In the genomic region with DNA sequence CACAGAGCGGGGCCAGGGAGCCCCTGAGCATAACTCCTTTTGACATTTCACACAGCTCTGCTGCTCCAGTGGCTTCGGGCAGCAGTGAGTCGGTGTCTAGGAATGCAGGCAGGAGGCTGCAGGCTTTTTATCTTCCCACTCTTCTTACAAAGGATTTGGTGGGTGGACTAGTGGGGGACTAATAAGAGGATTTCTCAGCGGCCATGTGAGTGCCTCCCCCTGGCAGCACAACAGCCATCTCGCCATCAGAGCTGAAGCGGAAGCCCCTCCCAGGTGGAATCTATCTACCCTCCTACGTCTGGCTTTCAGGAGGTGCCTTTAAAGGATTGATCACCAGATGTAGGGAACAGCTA, we compare ENCODE assay signal across 8 mouse cellular contexts. TPM values are rescaled to one million over a fixed set of nuclear protein-coding genes. Genes with fewer than 3 reads are reported as not detected.
DNase-seq lines count a peak whose midpoint lies in the region; ATAC-seq lines count a peak whose summit lies in the region.

No protein-coding gene starts in this region.

- no peak for DNase-seq in kidney, adult 18-20 months
- DNase-seq in embryo, embryonic 11 days, result peak; percentile 71
- DNase-seq in urinary bladder, adult 2 months (ENCODE audit: low spot score), result no peak
- no peak for DNase-seq in kidney, postnatal 36 days
- no peak for DNase-seq in left cerebral cortex, adult 18-20 months (ENCODE audit: low spot score in 2 of 2)

- H3K4me1 ChIP-seq in kidney, embryonic 14.5 days (ENCODE audit: control insufficient read depth, insufficient read depth, low read length), result peaks cover 21% of the 10 kb centered on the region
- H3K4me1 ChIP-seq in hindbrain, embryonic 13.5 days (replicated peaks), result peaks cover 47% of the 10 kb centered on the region
- peaks cover 25% of the 10 kb centered on the region for H3K4me1 ChIP-seq in neural tube, embryonic 14.5 days (ENCODE audit: control insufficient read depth, insufficient read depth, low read length)

- peak; percentile 12; the same call in 1 of the 2 replicates for ATAC-seq in kidney, embryonic 14.5 days (ENCODE audit: low FRiP score, low TSS enrichment)
- no peak for ATAC-seq in hindbrain, embryonic 13.5 days (ENCODE audit: low FRiP score)
- peak; percentile 22; the same call in 1 of the 2 replicates for ATAC-seq in neural tube, embryonic 14.5 days (ENCODE audit: low read depth)

- no peaks in the 10 kb centered on the region for H3K9me3 ChIP-seq in kidney, embryonic 14.5 days (ENCODE audit: control insufficient read depth, low read length)
- no peaks in the 10 kb centered on the region for H3K9me3 ChIP-seq in hindbrain, embryonic 13.5 days
- no peaks in the 10 kb centered on the region for H3K9me3 ChIP-seq in neural tube, embryonic 14.5 days (ENCODE audit: control insufficient read depth, low read length)

- H3K27me3 ChIP-seq in kidney, embryonic 14.5 days (ENCODE audit: control insufficient read depth, insufficient read depth, low read length), result no peaks in the 10 kb centered on the region
- H3K27me3 ChIP-seq in hindbrain, embryonic 13.5 days, result no peaks in the 10 kb centered on the region
- no peaks in the 10 kb centered on the region for H3K27me3 ChIP-seq in neural tube, embryonic 14.5 days (ENCODE audit: control insufficient read depth, insufficient read depth, low read length)

- H3K4me2 ChIP-seq in kidney, embryonic 14.5 days (replicated peaks; ENCODE audit: low read depth, low read length), result peak overlapping the region; percentile 15; the same call in 1 of the 2 replicates
- H3K4me2 ChIP-seq in hindbrain, embryonic 13.5 days, result peak overlapping the region; percentile 25; the same call in 1 of the 2 replicates
- peak overlapping the region; percentile 11; the same call in 1 of the 2 replicates for H3K4me2 ChIP-seq in neural tube, embryonic 14.5 days (ENCODE audit: low read depth, low read length)

- H3K27ac ChIP-seq in kidney, embryonic 14.5 days (ENCODE audit: low read depth, low read length), result peak overlapping the region; percentile 68; the same call in 1 of the 2 replicates
- peak overlapping the region; percentile 80 for H3K27ac ChIP-seq in hindbrain, embryonic 13.5 days
- H3K27ac ChIP-seq in neural tube, embryonic 14.5 days (ENCODE audit: low read depth, low read length), result peak overlapping the region; percentile 73

- WGBS in kidney, embryonic 14.5 days, result 10% methylated on average over 7 of the region's 7 CpGs
- 24% methylated on average over 7 of the region's 7 CpGs for WGBS in hindbrain, embryonic 13.5 days
- WGBS in neural tube, embryonic 14.5 days, result 14% methylated on average over 7 of the region's 7 CpGs

- no peak overlapping the region for H3K4me3 ChIP-seq in kidney, embryonic 14.5 days (ENCODE audit: low read length)
- H3K4me3 ChIP-seq in hindbrain, embryonic 13.5 days, result no peak overlapping the region
- no peak overlapping the region for H3K4me3 ChIP-seq in neural tube, embryonic 14.5 days (ENCODE audit: low read depth, low read length)

- H3K36me3 ChIP-seq in kidney, embryonic 14.5 days (ENCODE audit: control insufficient read depth, insufficient read depth, low read length), result no peaks in the 10 kb centered on the region
- no peaks in the 10 kb centered on the region for H3K36me3 ChIP-seq in hindbrain, embryonic 13.5 days
- H3K36me3 ChIP-seq in neural tube, embryonic 14.5 days (ENCODE audit: control insufficient read depth, insufficient read depth, low read length), result no peaks in the 10 kb centered on the region

- peak overlapping the region; percentile 18; the same call in 1 of the 2 replicates for H3K9ac ChIP-seq in kidney, embryonic 14.5 days (ENCODE audit: low read depth, low read length)
- peak overlapping the region; percentile 46 for H3K9ac ChIP-seq in hindbrain, embryonic 13.5 days
- H3K9ac ChIP-seq in neural tube, embryonic 14.5 days (replicated peaks; ENCODE audit: low read depth, low read length), result 0 out of 2 replicates have a peak overlapping the region, but pooled peaks have one; percentile 7

RNA-seq across cellular contexts. Expression of a gene that starts 34.7 kb away (rescaled TPM):
- polyA plus RNA-seq in kidney, embryonic 14.5 days (2014; fragmentation: Nextera tagmentation; extraction: Ambion mirVana), result 32.6 and 41.7 TPM in 2 replicates
- polyA plus RNA-seq in hindbrain, embryonic 13.5 days (2015; fragmentation: Nextera tagmentation; extraction: Ambion mirVana), result 138 and 150 TPM in 2 replicates
- polyA plus RNA-seq in neural tube, embryonic 14.5 days (2014; fragmentation: Nextera tagmentation; extraction: Ambion mirVana), result 161 and 166 TPM in 2 replicates
- 78.9 and 96.8 TPM in 2 replicates for polyA plus RNA-seq in urinary bladder, adult 2 months (2012; rRNA removed)
- 100 to 1,000 TPM in 1 of 2 experiments, 10 to 100 TPM in 1; 98.4 to 114 TPM for total RNA-seq in left cerebral cortex, adult 18-20 months (2021)

RNA-seq across cellular contexts. Expression of a gene that starts 44.1 kb away (rescaled TPM):
- 7.0 and 7.8 TPM in 2 replicates for polyA plus RNA-seq in kidney, embryonic 14.5 days (2014; fragmentation: Nextera tagmentation; extraction: Ambion mirVana)
- 25.4 and 25.5 TPM in 2 replicates for polyA plus RNA-seq in hindbrain, embryonic 13.5 days (2015; fragmentation: Nextera tagmentation; extraction: Ambion mirVana)
- polyA plus RNA-seq in neural tube, embryonic 14.5 days (2014; fragmentation: Nextera tagmentation; extraction: Ambion mirVana), result 24.2 and 29.4 TPM in 2 replicates
- 37.8 and 51.7 TPM in 2 replicates for polyA plus RNA-seq in urinary bladder, adult 2 months (2012; rRNA removed)
- total RNA-seq in left cerebral cortex, adult 18-20 months (2021), result 10 to 100 TPM; 27.8 to 32.3 TPM
